Mouse (Mus musculus) megakaryocyte, embryonic 14.5 days (primary cell): ENCODE data around the gene Frmd4b.

ENCODE experiments used
- FLI1 ChIP-seq: IDR thresholded peaks from 2 replicates; pipeline ENCODE4 v1.6.1; 2012; ENCODE audit warnings: low read length, inconsistent platforms, mixed read lengths
- GATA1 ChIP-seq: IDR thresholded peaks from 3 replicates; pipeline ENCODE4 v1.6.1; 2012; ENCODE audit warnings: mixed read lengths, low read length, inconsistent platforms, borderline replicate concordance

GRCm38 (mm10) chr6:97370947-97371346 is 246.4 kb downstream of the Frmd4b start:
- no peak for TF ChIP-seq GATA1
- TF ChIP-seq FLI1 = no peak
